Mouse (Mus musculus): ENCODE measurements around the gene Zfp652. TPM values are rescaled to one million over a fixed set of nuclear protein-coding genes. Genes with fewer than 3 reads are reported as not detected.
A peak's percentile ranks its signal among the peaks of the same experiment; 100 is the strongest.

Gene Zfp652
- polyA plus RNA-seq, 1 experiment from 2014 or later, result 16.8 TPM

GRCm38 (mm10) chr11:95842074-95842681, 129.7 kb downstream of the Zfp652 start, which contains the start of gene Abi3:
Abi3 (minus strand) TSS chr11:95842476.
- H3K4me2 ChIP-seq (ENCODE audit: low read depth, low read length), result peak within 1 kb of the TSS; percentile 17
- peak within 1 kb of the TSS; percentile 33 for H3K4me3 ChIP-seq (ENCODE audit: low read length)
- peak within 1 kb of the TSS; percentile 38 for H3K9ac ChIP-seq (ENCODE audit: low read depth, low read length)
- H3K36me3 ChIP-seq (ENCODE audit: control insufficient read depth, insufficient read depth, low read length), result no peaks in the 10 kb centered on the region
- H3K4me1 ChIP-seq (ENCODE audit: control insufficient read depth, insufficient read depth, low read length), result peaks cover 9% of the 10 kb centered on the region
- 19% methylated on average over 11 of the region's 11 CpGs for WGBS
- ATAC-seq, result peak; percentile 62
- H3K9me3 ChIP-seq (ENCODE audit: control insufficient read depth, low read length), result no peaks in the 10 kb centered on the region
- peak within 1 kb of the TSS; percentile 57 for H3K27ac ChIP-seq (ENCODE audit: low read length)
- H3K27me3 ChIP-seq (replicated peaks; ENCODE audit: control insufficient read depth, insufficient read depth, low read length), result no peaks in the 10 kb centered on the region

- Histone ChIP-seq H3K4me3 (ENCODE audit: low read length) (no peak overlapping the region), H3K9ac (ENCODE audit: low read depth, low read length) (no peak overlapping the region), H3K9me3 (ENCODE audit: control insufficient read depth, low read length) (no peaks in the 10 kb centered on the region), H3K36me3 (ENCODE audit: control insufficient read depth, insufficient read depth, low read length) (no peaks in the 10 kb centered on the region), H3K27ac (ENCODE audit: low read length) (peak overlapping the region; percentile 43; the same call in 1 of the 2 replicates), H3K4me2 (ENCODE audit: low read depth, low read length) (no peak overlapping the region), H3K4me1 (ENCODE audit: control insufficient read depth, insufficient read depth, low read length) (peaks cover 4% of the 10 kb centered on the region; the same call in 1 of the 2 replicates), H3K27me3 (replicated peaks; ENCODE audit: control insufficient read depth, insufficient read depth, low read length) (no peaks in the 10 kb centered on the region)
- ATAC-seq, result no peak
- WGBS, result 58% methylated on average over 5 of the region's 5 CpGs
Observed at GRCm38 (mm10) chr11:95842953-95843352, 130.5 kb downstream of the Zfp652 start.

GRCm38 (mm10) chr11:95843421-95843950, 131.0 kb downstream of the Zfp652 start:
- no peak for ATAC-seq
- H3K36me3 ChIP-seq (ENCODE audit: control insufficient read depth, insufficient read depth, low read length), result no peaks in the 10 kb centered on the region
- 49% methylated on average over 6 of the region's 6 CpGs for WGBS
- H3K4me3 ChIP-seq (ENCODE audit: low read length), result no peak overlapping the region
- H3K27ac ChIP-seq (ENCODE audit: low read length), result 0 out of 2 replicates have a peak overlapping the region, but pooled peaks have one; percentile 10
- H3K4me1 ChIP-seq (ENCODE audit: control insufficient read depth, insufficient read depth, low read length), result peaks cover 4% of the 10 kb centered on the region; the same call in 1 of the 2 replicates
- no peak overlapping the region for H3K9ac ChIP-seq (ENCODE audit: low read depth, low read length)
- no peaks in the 10 kb centered on the region for H3K9me3 ChIP-seq (ENCODE audit: control insufficient read depth, low read length)
- no peak overlapping the region; the same call in 1 of the 2 replicates for H3K4me2 ChIP-seq (ENCODE audit: low read depth, low read length)
- H3K27me3 ChIP-seq (replicated peaks; ENCODE audit: control insufficient read depth, insufficient read depth, low read length), result no peaks in the 10 kb centered on the region

DNA sequence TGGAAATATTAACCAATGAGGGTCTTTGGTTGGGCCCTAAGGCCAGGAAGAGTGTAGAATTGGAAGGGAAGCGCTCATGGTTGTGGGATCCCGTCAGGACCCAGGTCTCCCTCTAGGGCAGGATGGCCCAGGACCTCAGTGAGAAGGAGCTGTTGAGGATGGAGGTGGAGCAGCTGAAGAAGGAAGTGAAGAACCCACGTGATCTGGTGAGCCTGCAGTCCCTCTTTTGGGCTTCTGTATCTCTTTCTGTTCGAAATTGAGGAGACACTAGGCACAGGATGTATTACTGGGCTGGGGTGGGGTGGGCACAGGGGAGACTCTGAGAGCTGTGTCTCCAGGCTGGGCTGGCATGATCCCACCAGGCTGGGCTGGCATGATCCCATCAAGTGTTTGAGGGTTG, 132.5 kb downstream of the Zfp652 start:
- Histone ChIP-seq H3K4me2 (ENCODE audit: low read depth, low read length) (no peak overlapping the region), H3K9ac (ENCODE audit: low read depth, low read length) (no peak overlapping the region), H3K4me1 (ENCODE audit: control insufficient read depth, insufficient read depth, low read length) (peaks cover 4% of the 10 kb centered on the region; the same call in 1 of the 2 replicates), H3K4me3 (ENCODE audit: low read length) (no peak overlapping the region), H3K9me3 (ENCODE audit: control insufficient read depth, low read length) (no peaks in the 10 kb centered on the region), H3K36me3 (ENCODE audit: control insufficient read depth, insufficient read depth, low read length) (no peaks in the 10 kb centered on the region), H3K27me3 (replicated peaks; ENCODE audit: control insufficient read depth, insufficient read depth, low read length) (no peaks in the 10 kb centered on the region), H3K27ac (ENCODE audit: low read length) (no peak overlapping the region)
- WGBS, result 74% methylated on average over 4 of the region's 4 CpGs
- ATAC-seq, result no peak

DNA sequence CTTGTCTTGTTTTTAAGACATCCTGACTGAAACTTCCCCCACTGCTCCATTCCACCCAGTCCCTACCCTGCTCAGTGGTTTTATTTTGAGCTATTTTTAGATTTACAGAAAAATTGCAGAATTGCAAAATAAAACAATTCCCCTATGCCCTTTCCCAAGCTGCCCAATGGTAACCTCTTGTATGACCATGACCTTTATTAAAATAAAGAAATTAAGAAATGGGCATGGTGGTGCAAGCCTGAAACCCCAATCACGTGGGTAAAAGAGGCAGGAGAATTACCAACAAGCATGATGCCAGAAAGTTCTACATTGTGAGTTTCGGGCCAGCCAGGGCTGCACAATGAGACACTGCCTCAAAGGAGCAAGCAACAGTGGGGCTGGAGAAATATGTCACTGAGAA, 138.4 kb downstream of the Zfp652 start:
- Histone ChIP-seq H3K9ac (ENCODE audit: low read depth, low read length) (no peak overlapping the region), H3K9me3 (ENCODE audit: control insufficient read depth, low read length) (no peaks in the 10 kb centered on the region), H3K27me3 (replicated peaks; ENCODE audit: control insufficient read depth, insufficient read depth, low read length) (no peaks in the 10 kb centered on the region), H3K4me3 (ENCODE audit: low read length) (no peak overlapping the region), H3K4me1 (ENCODE audit: control insufficient read depth, insufficient read depth, low read length) (no peaks in the 10 kb centered on the region), H3K36me3 (ENCODE audit: control insufficient read depth, insufficient read depth, low read length) (no peaks in the 10 kb centered on the region), H3K4me2 (ENCODE audit: low read depth, low read length) (no peak overlapping the region), H3K27ac (ENCODE audit: low read length) (no peak overlapping the region)
- no peak for ATAC-seq
- 69% methylated on average over 2 of the region's 2 CpGs for WGBS

GRCm38 (mm10) chr11:95853684-95854083, 141.2 kb downstream of the Zfp652 start:
- no peak for ATAC-seq
- H3K27ac ChIP-seq (ENCODE audit: low read length), result no peak overlapping the region
- H3K4me1 ChIP-seq (ENCODE audit: control insufficient read depth, insufficient read depth, low read length), result no peaks in the 10 kb centered on the region
- H3K27me3 ChIP-seq (replicated peaks; ENCODE audit: control insufficient read depth, insufficient read depth, low read length), result no peaks in the 10 kb centered on the region
- H3K9ac ChIP-seq (ENCODE audit: low read depth, low read length), result no peak overlapping the region
- no peaks in the 10 kb centered on the region for H3K36me3 ChIP-seq (ENCODE audit: control insufficient read depth, insufficient read depth, low read length)
- no peak overlapping the region for H3K4me2 ChIP-seq (ENCODE audit: low read depth, low read length)
- 49% methylated on average over 5 of the region's 5 CpGs for WGBS
- no peak overlapping the region for H3K4me3 ChIP-seq (ENCODE audit: low read length)
- H3K9me3 ChIP-seq (ENCODE audit: control insufficient read depth, low read length), result no peaks in the 10 kb centered on the region

GRCm38 (mm10) chr11:95857306-95857705, 144.8 kb downstream of the Zfp652 start:
- H3K4me3 ChIP-seq (ENCODE audit: low read length), result no peak overlapping the region
- peaks cover 7% of the 10 kb centered on the region; the same call in 1 of the 2 replicates for H3K4me1 ChIP-seq (ENCODE audit: control insufficient read depth, insufficient read depth, low read length)
- H3K36me3 ChIP-seq (ENCODE audit: control insufficient read depth, insufficient read depth, low read length), result no peaks in the 10 kb centered on the region
- H3K4me2 ChIP-seq (ENCODE audit: low read depth, low read length), result no peak overlapping the region
- no peaks in the 10 kb centered on the region for H3K9me3 ChIP-seq (ENCODE audit: control insufficient read depth, low read length)
- no peaks in the 10 kb centered on the region for H3K27me3 ChIP-seq (replicated peaks; ENCODE audit: control insufficient read depth, insufficient read depth, low read length)
- no peak for ATAC-seq
- H3K9ac ChIP-seq (ENCODE audit: low read depth, low read length), result no peak overlapping the region
- 72% methylated on average over 4 of the region's 4 CpGs for WGBS
- no peak overlapping the region for H3K27ac ChIP-seq (ENCODE audit: low read length)

DNA sequence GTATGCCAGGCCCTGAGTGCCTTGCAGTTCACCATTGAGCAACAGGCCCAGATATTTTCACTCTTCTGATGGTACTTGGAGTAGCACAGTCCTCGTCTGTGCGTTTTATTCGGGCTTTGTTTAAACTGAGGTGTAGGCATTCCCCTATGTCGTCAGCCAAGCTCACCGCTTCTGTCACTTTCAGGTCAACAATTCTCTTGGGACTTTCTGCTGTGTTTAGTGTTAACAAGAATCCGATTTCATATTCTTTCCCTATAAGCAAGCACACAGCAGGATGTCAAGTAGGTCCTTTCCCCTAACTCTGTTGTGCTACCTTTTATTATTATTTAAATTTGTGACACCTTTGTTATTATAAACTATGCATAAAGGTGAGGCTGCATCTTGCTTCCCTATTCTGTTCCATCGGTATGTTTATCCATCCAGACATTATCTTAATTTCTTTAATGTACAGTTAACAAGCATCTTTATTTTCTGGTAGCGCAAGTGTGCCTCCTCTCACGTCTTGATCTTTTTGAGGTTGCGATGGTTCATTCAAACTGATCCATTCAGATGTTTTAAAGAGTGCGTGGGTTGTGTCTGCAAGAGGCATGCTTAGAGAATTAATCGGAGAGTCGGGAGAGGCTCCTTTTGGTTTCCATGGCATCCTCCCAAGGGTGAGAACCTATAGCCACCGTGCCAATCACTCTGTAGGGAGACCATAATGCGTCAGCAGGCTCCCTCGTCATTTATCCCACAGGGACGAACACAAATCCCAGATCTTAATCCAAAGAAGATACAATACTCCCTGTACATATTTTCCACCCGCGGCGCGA, 145.4 kb downstream of the Zfp652 start:
- Histone ChIP-seq H3K4me3 (ENCODE audit: low read length) (peak overlapping the region; percentile 89), H3K4me1 (ENCODE audit: control insufficient read depth, insufficient read depth, low read length) (peaks cover 7% of the 10 kb centered on the region; the same call in 1 of the 2 replicates), H3K36me3 (ENCODE audit: control insufficient read depth, insufficient read depth, low read length) (no peaks in the 10 kb centered on the region), H3K9me3 (ENCODE audit: control insufficient read depth, low read length) (no peaks in the 10 kb centered on the region), H3K27me3 (replicated peaks; ENCODE audit: control insufficient read depth, insufficient read depth, low read length) (no peaks in the 10 kb centered on the region), H3K4me2 (ENCODE audit: low read depth, low read length) (peak overlapping the region; percentile 62), H3K27ac (ENCODE audit: low read length) (peak overlapping the region; percentile 97), H3K9ac (ENCODE audit: low read depth, low read length) (peak overlapping the region; percentile 84)
- WGBS, result 22% methylated on average over 21 of the region's 21 CpGs
- ATAC-seq, result no peak
